In genomic region chr12:73363956-73364355, GRCm38 (mm10) we compare ENCODE assay signal across 22 mouse cellular contexts.
DNase-seq lines count a peak whose midpoint lies in the region; ATAC-seq lines count a peak whose summit lies in the region.
"Had no signal": no experiment of that assay in that cellular context is flagged by ENCODE, and none has a peak within 500 bp of the region (broad histone marks: within the 10 kb centered on the region; RNA-seq: fewer than 3 reads in every experiment).

No protein-coding gene starts in this region.

- intact Hi-C loops in heart, postnatal 25 days (cut with DNase I), result no loop called here

- no peak overlapping the region for H3K4me3 ChIP-seq in forebrain, embryonic 11.5 days (ENCODE audit: low read depth, low read length)
- no peak overlapping the region for H3K4me3 ChIP-seq in forebrain, embryonic 13.5 days
- H3K4me3 ChIP-seq in heart, embryonic 12.5 days, result no peak overlapping the region
- H3K4me3 ChIP-seq in heart, embryonic 10.5 days, result no peak overlapping the region
- H3K4me3 ChIP-seq in midbrain, embryonic 11.5 days (ENCODE audit: low read depth, low read length), result no peak overlapping the region
- H3K4me3 ChIP-seq in midbrain, embryonic 10.5 days, result no peak overlapping the region

- 89% methylated on average over 3 of the region's 3 CpGs for WGBS in forebrain, embryonic 11.5 days
- 92% methylated on average over 3 of the region's 3 CpGs for WGBS in forebrain, embryonic 13.5 days
- 92% methylated on average over 3 of the region's 3 CpGs for WGBS in heart, embryonic 12.5 days
- WGBS in heart, embryonic 10.5 days, result 89% methylated on average over 3 of the region's 3 CpGs
- 94% methylated on average over 3 of the region's 3 CpGs for WGBS in midbrain, embryonic 11.5 days
- WGBS in midbrain, embryonic 10.5 days, result 91% methylated on average over 3 of the region's 3 CpGs

- H3K9ac ChIP-seq in forebrain, embryonic 11.5 days (ENCODE audit: low read length), result no peak overlapping the region
- H3K9ac ChIP-seq in forebrain, embryonic 13.5 days, result no peak overlapping the region
- H3K9ac ChIP-seq in heart, embryonic 12.5 days, result no peak overlapping the region
- no peak overlapping the region for H3K9ac ChIP-seq in midbrain, embryonic 11.5 days (ENCODE audit: low read length)

- no peak overlapping the region for H3K4me2 ChIP-seq in forebrain, embryonic 11.5 days (ENCODE audit: low read depth, low read length, severe bottlenecking)
- no peak overlapping the region for H3K4me2 ChIP-seq in forebrain, embryonic 13.5 days
- no peak overlapping the region for H3K4me2 ChIP-seq in heart, embryonic 12.5 days
- no peak overlapping the region for H3K4me2 ChIP-seq in midbrain, embryonic 11.5 days

- peak; percentile 11 for DNase-seq in forebrain, embryonic 11.5 days (ENCODE audit: low spot score)
- peak; percentile 21 for DNase-seq in heart, adult 11 months
- peak; percentile 51 for DNase-seq in heart, embryonic 10.5 days (ENCODE audit: low spot score)
- DNase-seq in heart, postnatal 25 days (ENCODE audit: low spot score), result no peak
- DNase-seq in midbrain, embryonic 11.5 days (ENCODE audit: low spot score, missing footprints), result peak; percentile 71
- no peak for DNase-seq in midbrain, embryonic 10.5 days (ENCODE audit: low spot score)
- DNase-seq: adrenal gland, adult 2 months; adrenal gland, adult 8-10 months; adrenal gland, postnatal 10 days; adrenal gland, postnatal 14 days; adrenal gland, postnatal 25 days; adrenal gland, postnatal 36 days; B cell, adult 2 months; cerebellum, adult 11 months; cerebellum, adult 11-12 months had no signal

- no peak for ATAC-seq in forebrain, embryonic 11.5 days (replicated peaks; ENCODE audit: low FRiP score)
- ATAC-seq in forebrain, embryonic 13.5 days, result no peak
- no peak for ATAC-seq in heart, embryonic 12.5 days (ENCODE audit: insufficient number of reproducible peaks, low FRiP score)
- ATAC-seq in midbrain, embryonic 11.5 days (ENCODE audit: low FRiP score), result no peak
- ATAC-seq: activated CD4-positive, CD25-positive, alpha-beta regulatory T cell, adult 4 months; CD4-positive, CD25-positive, alpha-beta regulatory T cell, adult 4 months; Patski had no signal

- no peaks in the 10 kb centered on the region for H3K27me3 ChIP-seq in forebrain, embryonic 11.5 days (ENCODE audit: control insufficient read depth, insufficient read depth, low read length)
- no peaks in the 10 kb centered on the region for H3K27me3 ChIP-seq in forebrain, embryonic 13.5 days
- H3K27me3 ChIP-seq in heart, embryonic 12.5 days (replicated peaks), result no peaks in the 10 kb centered on the region
- H3K27me3 ChIP-seq in heart, embryonic 10.5 days (ENCODE audit: insufficient read depth, poor library complexity, severe bottlenecking), result no peaks in the 10 kb centered on the region
- no peaks in the 10 kb centered on the region for H3K27me3 ChIP-seq in midbrain, embryonic 11.5 days (ENCODE audit: control insufficient read depth, insufficient read depth, low read length)
- H3K27me3 ChIP-seq in midbrain, embryonic 10.5 days (ENCODE audit: low read depth, poor library complexity, severe bottlenecking), result no peaks in the 10 kb centered on the region
- H3K27me3 ChIP-seq: CH12.LX, Patski had no signal

- no peak overlapping the region for H3K27ac ChIP-seq in forebrain, embryonic 11.5 days (ENCODE audit: low read depth, low read length)
- H3K27ac ChIP-seq in forebrain, embryonic 13.5 days, result no peak overlapping the region
- no peak overlapping the region for H3K27ac ChIP-seq in heart, embryonic 12.5 days (ENCODE audit: poor library complexity, severe bottlenecking)
- H3K27ac ChIP-seq in heart, embryonic 10.5 days, result no peak overlapping the region
- no peak overlapping the region for H3K27ac ChIP-seq in midbrain, embryonic 11.5 days (ENCODE audit: low read depth, low read length)
- H3K27ac ChIP-seq in midbrain, embryonic 10.5 days (replicated peaks), result no peak overlapping the region

- no peaks in the 10 kb centered on the region for H3K36me3 ChIP-seq in forebrain, embryonic 11.5 days (ENCODE audit: control insufficient read depth, insufficient read depth, low read length)
- H3K36me3 ChIP-seq in forebrain, embryonic 13.5 days (ENCODE audit: poor library complexity, severe bottlenecking), result no peaks in the 10 kb centered on the region
- no peaks in the 10 kb centered on the region for H3K36me3 ChIP-seq in heart, embryonic 12.5 days
- no peaks in the 10 kb centered on the region for H3K36me3 ChIP-seq in heart, embryonic 10.5 days
- H3K36me3 ChIP-seq in midbrain, embryonic 11.5 days (ENCODE audit: control insufficient read depth, insufficient read depth, low read length), result no peaks in the 10 kb centered on the region
- no peaks in the 10 kb centered on the region for H3K36me3 ChIP-seq in midbrain, embryonic 10.5 days
- H3K36me3 ChIP-seq: G1E had no signal

- no peaks in the 10 kb centered on the region for H3K4me1 ChIP-seq in forebrain, embryonic 11.5 days (replicated peaks; ENCODE audit: control insufficient read depth, insufficient read depth, low read length)
- H3K4me1 ChIP-seq in forebrain, embryonic 13.5 days, result peaks cover 7% of the 10 kb centered on the region
- H3K4me1 ChIP-seq in heart, embryonic 12.5 days (replicated peaks), result peaks cover 25% of the 10 kb centered on the region
- H3K4me1 ChIP-seq in heart, embryonic 10.5 days, result peaks cover 26% of the 10 kb centered on the region
- H3K4me1 ChIP-seq in midbrain, embryonic 11.5 days (ENCODE audit: control insufficient read depth, insufficient read depth, low read length), result no peaks in the 10 kb centered on the region
- peaks cover 12% of the 10 kb centered on the region for H3K4me1 ChIP-seq in midbrain, embryonic 10.5 days

- no peaks in the 10 kb centered on the region for H3K9me3 ChIP-seq in forebrain, embryonic 11.5 days (ENCODE audit: control insufficient read depth, low read length)
- no peaks in the 10 kb centered on the region for H3K9me3 ChIP-seq in forebrain, embryonic 13.5 days (replicated peaks)
- no peaks in the 10 kb centered on the region for H3K9me3 ChIP-seq in heart, embryonic 12.5 days (replicated peaks)
- no peaks in the 10 kb centered on the region for H3K9me3 ChIP-seq in heart, embryonic 10.5 days
- no peaks in the 10 kb centered on the region for H3K9me3 ChIP-seq in midbrain, embryonic 11.5 days (ENCODE audit: control insufficient read depth, low read length)
- no peaks in the 10 kb centered on the region for H3K9me3 ChIP-seq in midbrain, embryonic 10.5 days (replicated peaks)
- H3K9me3 ChIP-seq: G1E had no signal

Comparison
In these comparisons a context has a peak if more than half of its experiments do, and no peak if none do; other contexts are left out.
1. DNase-seq: peak in forebrain, embryonic 11.5 days (single experiment), heart, adult 11 months (single experiment), heart, embryonic 10.5 days (single experiment) and midbrain, embryonic 11.5 days (single experiment); none in heart, postnatal 25 days (single experiment) and midbrain, embryonic 10.5 days (single experiment).